Mouse (Mus musculus) bone marrow macrophage, adult 2 months (primary cell): ENCODE data around the gene Ccdc77.

Experiments used
- CTCF ChIP-seq: IDR thresholded peaks from 2 replicates; pipeline ENCODE4 v1.5.1; 2012; ENCODE audit warnings: low read depth, mild to moderate bottlenecking, low read length, moderate library complexity
- POLR2A ChIP-seq: IDR thresholded peaks from 2 replicates; pipeline ENCODE4 v1.6.1; 2012; ENCODE audit warnings: mild to moderate bottlenecking, low read depth, low read length, borderline replicate concordance

DNA sequence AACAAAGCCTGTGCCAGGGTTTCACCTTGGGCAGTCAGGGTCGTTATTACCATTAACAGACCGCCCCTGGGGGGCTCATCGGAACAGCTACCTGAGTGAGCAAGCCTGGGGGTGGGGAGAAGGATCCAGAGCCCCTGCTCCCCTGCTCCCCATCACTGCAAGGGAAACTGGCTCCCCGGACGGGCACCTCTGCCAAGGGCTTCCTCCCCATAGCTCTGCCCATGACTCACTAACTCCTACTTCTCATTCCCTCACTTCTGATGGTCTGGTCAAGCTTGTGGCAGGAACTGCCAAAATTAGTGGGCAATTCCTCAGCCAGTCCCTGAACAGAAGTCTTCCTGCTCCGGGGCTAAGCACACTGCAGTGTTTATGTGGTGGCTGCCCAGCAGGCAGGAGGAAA is 88.9 kb downstream of the Ccdc77 start:
- TF ChIP-seq CTCF (no peak), POLR2A (no peak)
